Mouse (Mus musculus) ES-Bruce4 (cell line): ENCODE measurements around the gene Hdgfl2.

Source experiments
- CTCF ChIP-seq: IDR thresholded peaks from one replicate; pipeline ENCODE4 v1.8.1; 2011; ENCODE audit warnings: low read depth, low read length
- EP300 ChIP-seq: IDR thresholded peaks from 2 replicates; pipeline ENCODE4 v1.6.1; 2011; ENCODE audit warnings: low read depth, low read length; ENCODE audit not compliant: insufficient read depth

GRCm38 (mm10) chr17:56134463-56134971 lies 55.1 kb downstream of the Hdgfl2 start:
- TF ChIP-seq EP300 (no peak), CTCF (peak; percentile 89)
